ENCODE assay signal across 23 mouse cellular contexts in genomic region chr7:13309407-13309806, GRCm38 (mm10). TPM values are rescaled to one million over a fixed set of nuclear protein-coding genes. Genes with fewer than 3 reads are reported as not detected.
A peak's percentile ranks its signal among the peaks of the same experiment; 100 is the strongest.
DNase-seq lines count a peak whose midpoint lies in the region; ATAC-seq and TF ChIP-seq lines count a peak whose summit lies in the region.
"Had no signal": no experiment of that assay in that cellular context is flagged by ENCODE, and none has a peak within 500 bp of the region (broad histone marks: within the 10 kb centered on the region; RNA-seq: fewer than 3 reads in every experiment).

No protein-coding gene starts in this region.

- H3K9ac ChIP-seq in liver, embryonic 14.5 days (replicated peaks): no peak overlapping the region
- no peak overlapping the region for H3K9ac ChIP-seq in liver, postnatal 0 days (replicated peaks)
- no peak overlapping the region for H3K9ac ChIP-seq in MEL (ENCODE audit: control insufficient read depth, low read depth, low read length, poor library complexity, severe bottlenecking)
- H3K9ac ChIP-seq in liver, embryonic 15.5 days: no peak overlapping the region
- H3K9ac ChIP-seq: embryonic facial prominence, embryonic 12.5 days; embryonic facial prominence, embryonic 15.5 days; forebrain, postnatal 0 days; hindbrain, embryonic 12.5 days; hindbrain, embryonic 15.5 days had no signal

- WGBS in liver, embryonic 14.5 days (ENCODE audit: insufficient replicate concordance): 37% methylated on average over 2 of the region's 2 CpGs
- WGBS in liver, postnatal 0 days (ENCODE audit: insufficient replicate concordance): 62% methylated on average over 2 of the region's 2 CpGs
- 39% methylated on average over 2 of the region's 2 CpGs for WGBS in liver, embryonic 15.5 days (ENCODE audit: insufficient replicate concordance)

- peak in 1 of 3 experiments; percentile 39 for DNase-seq in liver, embryonic 14.5 days (ENCODE audit: low read depth in 3 of 3, low spot score in 3 of 3)
- DNase-seq in liver, postnatal 0 days: no peak
- DNase-seq in MEL (ENCODE audit: low read depth, low spot score): peak; percentile 34
- no peak for DNase-seq in urinary bladder, adult 2 months (ENCODE audit: low spot score)
- no peak for DNase-seq in ovary, adult 18-20 months (ENCODE audit: low spot score)
- DNase-seq in left cerebral cortex, adult 18-20 months (ENCODE audit: low spot score in 2 of 2): no peak
- DNase-seq: adrenal gland, adult 8-10 months; adrenal gland, postnatal 25 days; cerebellum, adult 11 months; cerebellum, adult 8-10 months; cerebellum, postnatal 10 days; forebrain, postnatal 0 days; gastrocnemius, adult 2 months; gastrocnemius, postnatal 14 days had no signal

- H3K9me3 ChIP-seq in liver, embryonic 14.5 days (ENCODE audit: control insufficient read depth, low read length): no peaks in the 10 kb centered on the region
- no peaks in the 10 kb centered on the region for H3K9me3 ChIP-seq in liver, postnatal 0 days (ENCODE audit: low read length)
- peaks cover 99% of the 10 kb centered on the region for H3K9me3 ChIP-seq in E14TG2a.4 (ENCODE audit: low read length)
- no peaks in the 10 kb centered on the region for H3K9me3 ChIP-seq in MEL (replicated peaks; ENCODE audit: insufficient read depth, low read length)
- H3K9me3 ChIP-seq in liver, embryonic 15.5 days (replicated peaks): no peaks in the 10 kb centered on the region
- H3K9me3 ChIP-seq: embryonic facial prominence, embryonic 12.5 days; embryonic facial prominence, embryonic 15.5 days; hindbrain, embryonic 12.5 days; hindbrain, embryonic 15.5 days had no signal

- H3K36me3 ChIP-seq in liver, embryonic 14.5 days (replicated peaks; ENCODE audit: control insufficient read depth, insufficient read depth, low read depth): peaks cover 93% of the 10 kb centered on the region
- H3K36me3 ChIP-seq in liver, postnatal 0 days (replicated peaks; ENCODE audit: insufficient read depth, low read length): peaks cover 68% of the 10 kb centered on the region
- H3K36me3 ChIP-seq in E14TG2a.4 (ENCODE audit: insufficient read depth, low read length): peaks cover 100% of the 10 kb centered on the region
- H3K36me3 ChIP-seq in MEL (ENCODE audit: control insufficient read depth in 1 of 2, insufficient read depth in 2 of 2, low read length in 2 of 2): peaks cover 11 to 19% of the 10 kb centered on the region in 2 experiments
- H3K36me3 ChIP-seq in liver, embryonic 15.5 days (replicated peaks): peaks cover 99% of the 10 kb centered on the region

- TF ChIP-seq RAD21 in MEL (IDR thresholded peaks at IDR 0.05; ENCODE audit: low read depth, low read length): no peak

- no peaks in the 10 kb centered on the region for H3K27me3 ChIP-seq in liver, embryonic 14.5 days (ENCODE audit: control insufficient read depth, insufficient read depth, low read length)
- no peaks in the 10 kb centered on the region for H3K27me3 ChIP-seq in liver, postnatal 0 days (ENCODE audit: insufficient read depth, low read length)
- H3K27me3 ChIP-seq in E14TG2a.4 (ENCODE audit: insufficient read depth, low read length) (no peaks in the 10 kb centered on the region), MEL (ENCODE audit: control insufficient read depth in 1 of 2, insufficient read depth in 2 of 2, low read length in 2 of 2) (no peaks in the 10 kb centered on the region)
- no peaks in the 10 kb centered on the region for H3K27me3 ChIP-seq in liver, embryonic 15.5 days
- H3K27me3 ChIP-seq: embryonic facial prominence, embryonic 12.5 days; embryonic facial prominence, embryonic 15.5 days; hindbrain, embryonic 12.5 days; hindbrain, embryonic 15.5 days had no signal

- ATAC-seq in liver, embryonic 14.5 days (ENCODE audit: insufficient read depth): no peak
- ATAC-seq in liver, postnatal 0 days: no peak
- ATAC-seq in liver, embryonic 15.5 days (ENCODE audit: insufficient read depth): no peak
- ATAC-seq: activated CD4-positive, CD25-positive, alpha-beta regulatory T cell, adult 4 months; forebrain, embryonic 14.5 days; forebrain, postnatal 0 days had no signal

- H3K79me2 ChIP-seq in MEL (ENCODE audit: control insufficient read depth, insufficient read depth, low read length, poor library complexity): no peaks in the 10 kb centered on the region

- TF ChIP-seq CTCF in liver, embryonic 14.5 days (IDR thresholded peaks at IDR 0.05; ENCODE audit: low read depth): no peak
- TF ChIP-seq CTCF in liver, postnatal 0 days (IDR thresholded peaks at IDR 0.05; ENCODE audit: low read depth): no peak
- no peak for TF ChIP-seq CTCF in E14TG2a.4 (conservative IDR thresholded peaks at IDR 0.05; ENCODE audit: low read length)
- TF ChIP-seq CTCF in MEL (IDR thresholded peaks at IDR 0.05 in 2 of 3, conservative IDR thresholded peaks at IDR 0.05 in 1 of 3; ENCODE audit: control insufficient read depth in 1 of 3, insufficient read depth in 1 of 3, low read depth in 2 of 3, low read length in 3 of 3, poor library complexity in 1 of 3, severe bottlenecking in 1 of 3): no peak

- no peak overlapping the region for H3K4me2 ChIP-seq in liver, embryonic 14.5 days (ENCODE audit: low read depth)
- no peak overlapping the region for H3K4me2 ChIP-seq in liver, postnatal 0 days (ENCODE audit: low read depth, low read length)
- H3K4me2 ChIP-seq in liver, embryonic 15.5 days: peak overlapping the region; percentile 25; the same call in 1 of the 2 replicates
- H3K4me2 ChIP-seq: embryonic facial prominence, embryonic 12.5 days; embryonic facial prominence, embryonic 15.5 days; heart, embryonic 11.5 days; hindbrain, embryonic 12.5 days; hindbrain, embryonic 15.5 days had no signal

- peaks cover 0 to 3% of the 10 kb centered on the region in 2 experiments; a peak in 3 of 4 replicates for H3K4me1 ChIP-seq in liver, embryonic 14.5 days (replicated peaks; ENCODE audit: control insufficient read depth in 2 of 2, insufficient read depth in 2 of 2, low read length in 1 of 2)
- peaks cover 2% of the 10 kb centered on the region; the same call in 1 of the 2 replicates for H3K4me1 ChIP-seq in liver, postnatal 0 days (ENCODE audit: insufficient read depth)
- H3K4me1 ChIP-seq in E14TG2a.4 (replicated peaks; ENCODE audit: low read depth, low read length): no peaks in the 10 kb centered on the region
- peaks cover 14 to 16% of the 10 kb centered on the region in 2 experiments for H3K4me1 ChIP-seq in MEL (ENCODE audit: control insufficient read depth in 1 of 2, insufficient read depth in 2 of 2, low read length in 2 of 2)
- H3K4me1 ChIP-seq in liver, embryonic 15.5 days (replicated peaks): peaks cover 21% of the 10 kb centered on the region
- H3K4me1 ChIP-seq: embryonic facial prominence, embryonic 12.5 days; hindbrain, embryonic 12.5 days; hindbrain, embryonic 15.5 days had no signal

- TF ChIP-seq EP300 in liver, embryonic 14.5 days (IDR thresholded peaks at IDR 0.05; ENCODE audit: low read depth): no peak
- TF ChIP-seq EP300 in liver, postnatal 0 days (IDR thresholded peaks at IDR 0.05; ENCODE audit: low read depth): no peak
- no peak for TF ChIP-seq EP300 in MEL (IDR thresholded peaks at IDR 0.05; ENCODE audit: low read depth in 1 of 2, low read length in 2 of 2)

- H3K27ac ChIP-seq in liver, embryonic 14.5 days: peak overlapping the region; percentile 1; the same call in 1 of the 2 replicates
- no peak overlapping the region for H3K27ac ChIP-seq in liver, postnatal 0 days (ENCODE audit: low read depth)
- peak overlapping the region; percentile 39 for H3K27ac ChIP-seq in MEL (ENCODE audit: control insufficient read depth, low read depth, low read length)
- H3K27ac ChIP-seq in liver, embryonic 15.5 days (replicated peaks): peak overlapping the region; percentile 25; the same call in 1 of the 2 replicates
- H3K27ac ChIP-seq: embryonic facial prominence, embryonic 12.5 days; embryonic facial prominence, embryonic 15.5 days; gastrocnemius, adult 2 months; hindbrain, embryonic 12.5 days; hindbrain, embryonic 15.5 days had no signal

- TF ChIP-seq POLR2A in MEL (IDR thresholded peaks at IDR 0.05; ENCODE audit: control insufficient read depth in 1 of 2, insufficient read depth in 1 of 2, low read depth in 1 of 2, low read length in 2 of 2, poor library complexity in 1 of 2): no peak

- H3K4me3 ChIP-seq in liver, embryonic 14.5 days (ENCODE audit: insufficient read depth in 1 of 2, low read depth in 2 of 2, low read length in 2 of 2): no peak overlapping the region
- no peak overlapping the region for H3K4me3 ChIP-seq in liver, postnatal 0 days (ENCODE audit: low read depth, low read length)
- 0 out of 2 replicates have a peak overlapping the region, but pooled peaks have one; percentile 3 for H3K4me3 ChIP-seq in E14TG2a.4 (replicated peaks; ENCODE audit: low read length)
- no peak overlapping the region for H3K4me3 ChIP-seq in MEL (ENCODE audit: control insufficient read depth in 1 of 2, insufficient read depth in 1 of 2, low read depth in 2 of 2, low read length in 2 of 2)
- H3K4me3 ChIP-seq in liver, embryonic 15.5 days (replicated peaks): no peak overlapping the region
- H3K4me3 ChIP-seq: embryonic facial prominence, embryonic 12.5 days; embryonic facial prominence, embryonic 15.5 days; gastrocnemius, adult 2 months; hindbrain, embryonic 12.5 days; hindbrain, embryonic 15.5 days had no signal

RNA-seq across cellular contexts. Expression of gene Pla2g4c, which starts 15.0 kb away (rescaled TPM):
- polyA plus RNA-seq in liver, embryonic 14.5 days (2012; rRNA removed): 1.6 and 1.8 TPM in 2 replicates
- 1.4 and 1.7 TPM in 2 replicates for polyA plus RNA-seq in liver, embryonic 14.5 days (2014; fragmentation: Nextera tagmentation; extraction: Ambion mirVana)
- polyA plus RNA-seq in liver, postnatal 0 days (2015; fragmentation: Nextera tagmentation; extraction: Ambion mirVana): 2.0 and 2.1 TPM in 2 replicates
- 0.85 and 1.0 TPM in 2 replicates for total RNA-seq in MEL (2012; rRNA removed)
- polyA plus RNA-seq in MEL (2012; ENCODE audit: insufficient read depth in 1 of 2, insufficient read length in 2 of 2, low read depth in 1 of 2, low replicate concordance in 2 of 2, missing spikeins in 1 of 2): 1 to 10 TPM in 1 of 2 experiments, not detected in 1; 2.0 TPM
- 1.5 and 1.8 TPM in 2 replicates for polyA plus RNA-seq in liver, embryonic 15.5 days (2015; fragmentation: Nextera tagmentation; extraction: Ambion mirVana)
- 0.18 and 0.26 TPM in 2 replicates for polyA plus RNA-seq in urinary bladder, adult 2 months (2012; rRNA removed)
- total RNA-seq in left cerebral cortex, adult 18-20 months (2021): under 1 TPM; 0.45 to 0.49 TPM
- polyA plus RNA-seq: forebrain, postnatal 0 days had no signal

RNA-seq across cellular contexts. Expression of gene Zswim9, which starts 30.9 kb away (rescaled TPM):
- 1.2 and 1.8 TPM in 2 replicates for polyA plus RNA-seq in liver, embryonic 14.5 days (2012; rRNA removed)
- polyA plus RNA-seq in liver, embryonic 14.5 days (2014; fragmentation: Nextera tagmentation; extraction: Ambion mirVana): 1.7 and 2.4 TPM in 2 replicates
- polyA plus RNA-seq in liver, postnatal 0 days (2015; fragmentation: Nextera tagmentation; extraction: Ambion mirVana): 1.5 and 1.7 TPM in 2 replicates
- total RNA-seq in MEL (2012; rRNA removed): 4.9 and 6.1 TPM in 2 replicates
- polyA plus RNA-seq in MEL (2012; ENCODE audit: insufficient read depth in 1 of 2, insufficient read length in 2 of 2, low read depth in 1 of 2, low replicate concordance in 2 of 2, missing spikeins in 1 of 2): 10 to 100 TPM in 1 of 2 experiments, 1 to 10 TPM in 1; 7.7 to 46.6 TPM
- 1.9 and 2.3 TPM in 2 replicates for polyA plus RNA-seq in liver, embryonic 15.5 days (2015; fragmentation: Nextera tagmentation; extraction: Ambion mirVana)
- 4.2 and 7.9 TPM in 2 replicates for polyA plus RNA-seq in urinary bladder, adult 2 months (2012; rRNA removed)
- 10 to 100 TPM; 16.2 to 17.1 TPM for total RNA-seq in left cerebral cortex, adult 18-20 months (2021)

RNA-seq across cellular contexts. Expression of gene Lig1, which starts 32.3 kb away (rescaled TPM):
- polyA plus RNA-seq in liver, embryonic 14.5 days (2012; rRNA removed): 46.1 and 70.0 TPM in 2 replicates
- polyA plus RNA-seq in liver, embryonic 14.5 days (2014; fragmentation: Nextera tagmentation; extraction: Ambion mirVana): 117 and 133 TPM in 2 replicates
- 50.9 and 60.5 TPM in 2 replicates for polyA plus RNA-seq in liver, postnatal 0 days (2015; fragmentation: Nextera tagmentation; extraction: Ambion mirVana)
- total RNA-seq in MEL (2012; rRNA removed): 63.1 and 67.2 TPM in 2 replicates
- polyA plus RNA-seq in MEL (2012; ENCODE audit: insufficient read depth in 1 of 2, insufficient read length in 2 of 2, low read depth in 1 of 2, low replicate concordance in 2 of 2, missing spikeins in 1 of 2): 100 to 1,000 TPM; 187 to 570 TPM
- polyA plus RNA-seq in liver, embryonic 15.5 days (2015; fragmentation: Nextera tagmentation; extraction: Ambion mirVana): 86.4 and 94.8 TPM in 2 replicates
- 9.1 and 10.2 TPM in 2 replicates for polyA plus RNA-seq in urinary bladder, adult 2 months (2012; rRNA removed)
- 1 to 10 TPM; 8.3 to 9.2 TPM for total RNA-seq in left cerebral cortex, adult 18-20 months (2021)
